Mouse (Mus musculus) adrenal gland, adult 10 weeks (tissue): ENCODE results near the gene Prr22. TPM values are rescaled to one million over a fixed set of nuclear protein-coding genes. Genes with fewer than 3 reads are reported as not detected.

ENCODE experiments used
- polyA plus RNA-seq: library from polyadenylated mRNA; stranded (reverse); fragments of 350-450 nt; fragmentation: Illumina TruSeq; extraction: RNeasy Lipid Tissue Mini Kit (QIAGEN cat#74804); gene quantifications from one replicate; pipeline ENCODE4 v1.2.3, GENCODE M21; 2014; ENCODE audit warnings: low read depth, low replicate concordance

The Prr22 gene
- polyA plus RNA-seq, result not detected

DNA sequence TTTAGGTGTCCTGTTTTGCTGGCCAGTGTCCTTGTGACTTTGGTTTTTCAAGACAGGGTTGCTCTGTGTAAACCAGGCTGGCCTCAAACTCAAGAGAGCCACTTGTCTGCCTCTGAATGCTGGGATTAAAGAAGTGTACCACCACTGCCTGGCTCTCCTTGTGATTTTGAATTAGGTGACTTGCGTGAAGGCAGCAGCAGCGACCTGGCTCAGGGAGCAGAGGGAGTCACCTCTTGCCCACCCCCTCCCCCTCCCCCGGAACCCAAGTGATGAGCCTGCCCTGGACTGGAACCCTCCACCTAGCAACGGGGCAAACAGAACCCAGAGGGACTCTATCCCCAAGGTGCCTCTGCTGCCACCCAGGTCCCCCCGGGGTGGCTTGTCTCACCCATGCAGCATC, at the start of gene Prr22:
Prr22 (plus strand) TSS at position 301 of the 400 bp plus-strand sequence.

DNA sequence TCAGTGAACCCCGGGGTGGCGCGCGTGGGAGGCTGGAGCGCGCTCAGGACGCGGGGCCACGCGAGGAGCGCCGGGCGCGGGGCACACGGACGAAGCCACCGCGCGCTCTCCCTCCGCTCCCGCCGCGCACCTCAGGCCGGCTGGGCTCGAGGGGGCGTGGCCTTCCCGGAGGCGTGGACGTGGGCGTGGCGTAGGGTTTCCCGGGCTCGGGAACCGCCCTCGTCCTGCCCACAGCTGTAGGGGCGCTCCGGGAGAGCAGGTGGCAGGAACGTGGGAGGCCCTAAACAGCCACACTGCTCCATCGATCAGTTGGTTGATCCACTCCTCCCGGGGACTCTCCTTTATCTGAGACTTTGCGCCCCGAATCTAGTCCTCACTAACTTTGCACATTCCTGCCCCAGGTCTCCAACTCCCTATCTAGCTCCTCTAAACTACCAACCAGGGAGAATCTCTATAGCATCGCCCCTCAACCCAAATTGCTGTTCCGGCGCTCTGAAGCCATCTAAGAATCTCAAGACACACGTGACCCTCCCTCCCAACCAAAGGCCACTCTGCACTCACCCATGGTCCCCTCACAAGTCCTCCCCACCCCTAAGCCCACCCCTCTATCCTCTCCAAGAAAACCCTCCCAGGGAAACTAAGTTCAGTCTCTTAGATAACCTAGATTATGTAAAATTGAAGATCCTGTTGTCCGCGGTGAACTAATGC, 12.5 kb upstream of the Prr22 start, which contains the start of gene Nrtn:
Nrtn (minus strand) TSS at position 115 of the 708 bp plus-strand sequence.

GRCm38 (mm10) chr17:56764474-56765354, 5.3 kb upstream of the Prr22 start, which contains the start of gene Dus3l:
Gene Dus3l, plus strand, starts transcription at chr17:56764757.

Other genes with a start within 250 kb of the Prr22 start
- not detected for gene Gm20219, start 215.9 kb upstream of the Prr22 start, polyA plus RNA-seq
- gene Safb2, start 185.7 kb upstream of the Prr22 start, polyA plus RNA-seq, result 33.4 TPM
- 12.6 TPM for gene Safb, start 185.4 kb upstream of the Prr22 start, polyA plus RNA-seq
- gene 2410015M20Rik, start 160.5 kb upstream of the Prr22 start, polyA plus RNA-seq, result 10.4 TPM
- gene Rpl36, start 156.8 kb upstream of the Prr22 start, polyA plus RNA-seq, result not detected
- gene Lonp1, start 143.4 kb upstream of the Prr22 start, polyA plus RNA-seq, result 39.0 TPM
- gene Catsperd, start 142.1 kb upstream of the Prr22 start, polyA plus RNA-seq, result 1.5 TPM
- gene Ranbp3, start 97.0 kb upstream of the Prr22 start, polyA plus RNA-seq, result 2.2 TPM
- gene Ndufa11, start 52.5 kb upstream of the Prr22 start, polyA plus RNA-seq, result not detected
- 17.1 TPM for gene Vmac, start 52.2 kb upstream of the Prr22 start, polyA plus RNA-seq
- not detected for gene Nrtn, start 12.7 kb upstream of the Prr22 start, polyA plus RNA-seq
- 1.4 TPM for gene Dus3l, start 5.5 kb upstream of the Prr22 start, polyA plus RNA-seq
- gene Rfx2, start 60.8 kb downstream of the Prr22 start, polyA plus RNA-seq, result 0.41 TPM
- not detected for gene Acsbg2, start 104.2 kb downstream of the Prr22 start, polyA plus RNA-seq
- not detected for gene 1700061G19Rik, start 105.2 kb downstream of the Prr22 start, polyA plus RNA-seq
- 0.99 TPM for gene Mllt1, start 165.2 kb downstream of the Prr22 start, polyA plus RNA-seq
- gene Acer1, start 211.9 kb downstream of the Prr22 start, polyA plus RNA-seq, result not detected
- 4.8 TPM for gene Clpp, start 220.1 kb downstream of the Prr22 start, polyA plus RNA-seq
- gene Alkbh7, start 227.1 kb downstream of the Prr22 start, polyA plus RNA-seq, result 2.6 TPM
- gene Pspn, start 229.8 kb downstream of the Prr22 start, polyA plus RNA-seq, result not detected
- gene Gtf2f1, start 241.0 kb downstream of the Prr22 start, polyA plus RNA-seq, result 4.7 TPM
- not detected for gene Gm17949, start 241.2 kb downstream of the Prr22 start, polyA plus RNA-seq